Mouse (Mus musculus) adipose tissue, adult 10 weeks (tissue): ENCODE results near the gene Vps11. TPM values are rescaled to one million over a fixed set of nuclear protein-coding genes. Genes with fewer than 3 reads are reported as not detected.

Experiments used
- polyA plus RNA-seq: library from polyadenylated mRNA; stranded (reverse); fragments of 350-450 nt; fragmentation: Illumina TruSeq; extraction: RNeasy Lipid Tissue Mini Kit (QIAGEN cat#74804); gene quantifications from one replicate; pipeline ENCODE4 v1.2.3, GENCODE M21; 2014; ENCODE audit warnings: low read depth, low replicate concordance

Gene Vps11
- 37.7 TPM for polyA plus RNA-seq

GRCm38 (mm10) chr9:44361190-44361917 lies at the start of gene Vps11:
Vps11 (minus strand) TSS chr9:44361670.

GRCm38 (mm10) chr9:44406906-44407751 lies 45.7 kb upstream of the Vps11 start, which contains the start of the genes Rps25 and Trappc4:
Rps25 (plus strand) TSS chr9:44407139.
Trappc4 (minus strand) TSS chr9:44407600.

GRCm38 (mm10) chr9:44396684-44397411 lies 35.4 kb upstream of the Vps11 start, which contains the start of gene Slc37a4:
Slc37a4 (plus strand) TSS chr9:44396852.

GRCm38 (mm10) chr9:44379054-44379834 lies 17.8 kb upstream of the Vps11 start, which contains the start of gene Hyou1:
Hyou1 (plus strand) TSS chr9:44379490.

GRCm38 (mm10) chr9:44343781-44344421 lies 17.6 kb downstream of the Vps11 start, which contains the start of gene Hmbs:
Hmbs (minus strand) TSS chr9:44344228.

GRCm38 (mm10) chr9:44334396-44335330 lies 26.8 kb downstream of the Vps11 start, which contains the start of gene H2afx:
H2afx (plus strand) TSS chr9:44334694.

GRCm38 (mm10) chr9:44325768-44326370 lies 35.6 kb downstream of the Vps11 start, which contains the start of gene Dpagt1:
Dpagt1 (plus strand) TSS chr9:44326019.

GRCm38 (mm10) chr9:44319887-44320798 lies 41.3 kb downstream of the Vps11 start, which contains the start of gene C2cd2l:
C2cd2l (minus strand) TSS chr9:44320285.

GRCm38 (mm10) chr9:44305466-44306079 lies 55.9 kb downstream of the Vps11 start, which contains the start of gene Hinfp:
Hinfp (minus strand) TSS chr9:44305671.

Other genes starting within 250 kb of the Vps11 start
- 0.19 TPM for gene Gm49380, start 248.2 kb downstream of the Vps11 start, polyA plus RNA-seq
- gene Rnf26, start 248.2 kb downstream of the Vps11 start, polyA plus RNA-seq: 17.6 TPM
- gene Mcam, start 227.2 kb downstream of the Vps11 start, polyA plus RNA-seq: 166 TPM
- gene Cbl, start 127.6 kb downstream of the Vps11 start, polyA plus RNA-seq: 17.4 TPM
- 32.6 TPM for gene Ccdc153, start 121.0 kb downstream of the Vps11 start, polyA plus RNA-seq
- gene Pdzd3, start 110.2 kb downstream of the Vps11 start, polyA plus RNA-seq: 3.3 TPM
- gene Nlrx1, start 93.1 kb downstream of the Vps11 start, polyA plus RNA-seq: 17.3 TPM
- gene Abcg4, start 73.1 kb downstream of the Vps11 start, polyA plus RNA-seq: 2.2 TPM
- gene Hinfp, start 56.0 kb downstream of the Vps11 start, polyA plus RNA-seq: 14.7 TPM
- 28.1 TPM for gene C2cd2l, start 41.4 kb downstream of the Vps11 start, polyA plus RNA-seq
- gene Dpagt1, start 35.7 kb downstream of the Vps11 start, polyA plus RNA-seq: 25.7 TPM
- 25.2 TPM for gene H2afx, start 27.0 kb downstream of the Vps11 start, polyA plus RNA-seq
- gene Hmbs, start 17.4 kb downstream of the Vps11 start, polyA plus RNA-seq: 47.6 TPM
- gene Hyou1, start 17.8 kb upstream of the Vps11 start, polyA plus RNA-seq: 132 TPM
- gene Slc37a4, start 35.2 kb upstream of the Vps11 start, polyA plus RNA-seq: 66.0 TPM
- 1,387 TPM for gene Rps25, start 45.5 kb upstream of the Vps11 start, polyA plus RNA-seq
- gene Trappc4, start 45.9 kb upstream of the Vps11 start, polyA plus RNA-seq: 77.7 TPM
- gene Ccdc84, start 56.9 kb upstream of the Vps11 start, polyA plus RNA-seq: 31.8 TPM
- 0.45 TPM for gene Foxr1, start 79.5 kb upstream of the Vps11 start, polyA plus RNA-seq
- gene Upk2, start 93.3 kb upstream of the Vps11 start, polyA plus RNA-seq: 1.1 TPM
- gene Bcl9l, start 121.2 kb upstream of the Vps11 start, polyA plus RNA-seq: 58.9 TPM
- 0.62 TPM for gene Cxcr5, start 200.2 kb upstream of the Vps11 start, polyA plus RNA-seq
- 79.5 TPM for gene Ddx6, start 243.2 kb upstream of the Vps11 start, polyA plus RNA-seq